Mouse (Mus musculus): ENCODE measurements around the gene Mast2. TPM values are rescaled to one million over a fixed set of nuclear protein-coding genes. Genes with fewer than 3 reads are reported as not detected.

Mast2 gene
- 7.7 and 8.8 TPM in 2 replicates for total RNA-seq (2015; ENCODE audit: low replicate concordance)
- total RNA-seq (2017; ENCODE audit: low replicate concordance): 15.5 and 16.5 TPM in 2 replicates

- peak; percentile 82 for ATAC-seq (replicated peaks; ENCODE audit: low FRiP score, poor library complexity, severe bottlenecking)
Measured at GRCm38 (mm10) chr4:116464126-116464981, at the start of gene Mast2. Gene Mast2 (minus strand): TSS chr4:116464183.

GRCm38 (mm10) chr4:116507425-116508218, 43.6 kb upstream of the Mast2 start, which contains the start of gene Ipp:
Gene Ipp (plus strand): TSS chr4:116507549.
- peak; percentile 98 for ATAC-seq (replicated peaks; ENCODE audit: low FRiP score, poor library complexity, severe bottlenecking)

- ATAC-seq (replicated peaks; ENCODE audit: low FRiP score, poor library complexity, severe bottlenecking): peak; percentile 48
Measured at GRCm38 (mm10) chr4:116506886-116507424, 43.0 kb upstream of the Mast2 start.

DNA sequence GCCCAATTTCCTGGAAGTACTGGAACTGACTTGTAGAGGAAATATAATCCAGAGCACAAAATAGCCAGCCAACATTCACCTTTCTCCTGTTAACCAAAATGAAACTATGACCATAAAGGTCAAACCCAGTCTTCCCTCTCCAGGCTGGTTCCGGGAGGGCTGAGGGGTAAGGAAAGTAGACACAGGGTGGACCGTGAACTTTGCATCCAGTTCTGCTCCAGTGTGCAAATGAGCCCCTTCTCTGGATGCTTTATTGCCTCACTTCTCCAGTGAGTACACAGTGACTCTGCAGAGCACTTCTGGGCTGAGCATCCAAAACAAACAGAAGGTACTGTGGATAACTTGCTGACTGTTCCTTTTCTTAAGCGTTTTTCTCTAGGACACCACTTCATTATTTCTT, 36.0 kb upstream of the Mast2 start:
- no peak for ATAC-seq (replicated peaks; ENCODE audit: low FRiP score, poor library complexity, severe bottlenecking)

DNA sequence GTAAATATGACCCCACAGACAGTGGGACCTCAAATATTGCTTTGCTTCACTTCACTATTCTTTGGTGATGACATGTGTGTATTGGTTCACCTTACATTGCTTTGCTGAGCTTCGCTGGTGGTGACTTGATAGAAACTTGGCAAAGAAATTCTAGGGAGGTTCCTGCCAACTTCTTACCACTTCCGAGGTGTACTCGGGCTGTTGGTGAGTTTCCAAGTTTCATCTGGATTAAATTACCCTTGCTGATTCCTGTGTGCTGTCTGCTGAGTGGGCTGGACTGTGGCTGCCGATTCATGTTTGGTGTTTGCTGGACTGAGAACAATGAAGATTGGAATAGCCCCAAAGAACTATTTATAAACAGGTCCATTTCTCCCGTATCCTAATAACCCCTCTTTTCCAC, 29.7 kb upstream of the Mast2 start:
- ATAC-seq (replicated peaks; ENCODE audit: low FRiP score, poor library complexity, severe bottlenecking): no peak

DNA sequence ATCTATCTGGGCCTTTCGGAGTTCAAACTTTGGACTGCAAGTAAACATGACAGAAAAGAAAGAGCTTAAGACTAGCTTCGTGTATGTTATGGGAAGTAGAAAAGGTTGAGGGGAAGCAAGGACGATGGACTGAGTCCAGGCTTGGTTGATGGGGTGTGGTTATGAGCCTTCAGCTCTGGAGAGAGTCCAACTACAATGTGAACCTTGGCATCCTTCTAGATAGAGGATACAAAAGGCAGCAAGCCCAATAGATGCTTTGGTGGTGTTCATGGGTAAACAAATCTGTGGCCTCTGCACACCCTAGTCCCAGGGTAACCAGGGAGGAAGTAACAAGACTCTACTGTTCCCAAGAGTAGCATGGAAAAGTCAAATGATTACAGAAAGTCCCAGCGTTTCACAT, 28.5 kb upstream of the Mast2 start:
- no peak for ATAC-seq (replicated peaks; ENCODE audit: low FRiP score, poor library complexity, severe bottlenecking)

- no peak for ATAC-seq (replicated peaks; ENCODE audit: low FRiP score, poor library complexity, severe bottlenecking)
Measured at GRCm38 (mm10) chr4:116491886-116492285, 27.9 kb upstream of the Mast2 start.

DNA sequence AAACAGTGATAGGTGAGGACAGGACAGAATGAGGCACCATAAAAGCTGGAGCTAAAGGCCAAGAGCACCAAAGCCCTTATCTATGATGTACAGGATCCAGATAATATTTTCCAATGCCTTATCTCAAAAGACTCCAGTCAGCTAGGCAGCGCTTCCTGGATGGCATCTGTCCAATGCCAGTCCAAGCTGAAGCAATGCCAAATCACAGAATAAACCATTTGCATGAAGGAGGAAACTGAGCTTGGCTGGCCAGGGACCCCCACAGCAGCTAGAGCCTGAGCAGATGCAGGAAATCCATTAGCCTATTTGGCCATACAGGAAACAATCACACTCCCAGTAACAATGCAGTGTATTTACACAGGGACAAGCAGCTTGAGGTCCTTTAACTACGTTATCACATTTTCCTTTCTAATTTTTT, 27.1 kb upstream of the Mast2 start:
- ATAC-seq (replicated peaks; ENCODE audit: low FRiP score, poor library complexity, severe bottlenecking): no peak

- no peak for ATAC-seq (replicated peaks; ENCODE audit: low FRiP score, poor library complexity, severe bottlenecking)
Measured at GRCm38 (mm10) chr4:116483476-116483875, 19.5 kb upstream of the Mast2 start.

- ATAC-seq (replicated peaks; ENCODE audit: low FRiP score, poor library complexity, severe bottlenecking): no peak
Measured at GRCm38 (mm10) chr4:116481322-116481721, 17.3 kb upstream of the Mast2 start.

DNA sequence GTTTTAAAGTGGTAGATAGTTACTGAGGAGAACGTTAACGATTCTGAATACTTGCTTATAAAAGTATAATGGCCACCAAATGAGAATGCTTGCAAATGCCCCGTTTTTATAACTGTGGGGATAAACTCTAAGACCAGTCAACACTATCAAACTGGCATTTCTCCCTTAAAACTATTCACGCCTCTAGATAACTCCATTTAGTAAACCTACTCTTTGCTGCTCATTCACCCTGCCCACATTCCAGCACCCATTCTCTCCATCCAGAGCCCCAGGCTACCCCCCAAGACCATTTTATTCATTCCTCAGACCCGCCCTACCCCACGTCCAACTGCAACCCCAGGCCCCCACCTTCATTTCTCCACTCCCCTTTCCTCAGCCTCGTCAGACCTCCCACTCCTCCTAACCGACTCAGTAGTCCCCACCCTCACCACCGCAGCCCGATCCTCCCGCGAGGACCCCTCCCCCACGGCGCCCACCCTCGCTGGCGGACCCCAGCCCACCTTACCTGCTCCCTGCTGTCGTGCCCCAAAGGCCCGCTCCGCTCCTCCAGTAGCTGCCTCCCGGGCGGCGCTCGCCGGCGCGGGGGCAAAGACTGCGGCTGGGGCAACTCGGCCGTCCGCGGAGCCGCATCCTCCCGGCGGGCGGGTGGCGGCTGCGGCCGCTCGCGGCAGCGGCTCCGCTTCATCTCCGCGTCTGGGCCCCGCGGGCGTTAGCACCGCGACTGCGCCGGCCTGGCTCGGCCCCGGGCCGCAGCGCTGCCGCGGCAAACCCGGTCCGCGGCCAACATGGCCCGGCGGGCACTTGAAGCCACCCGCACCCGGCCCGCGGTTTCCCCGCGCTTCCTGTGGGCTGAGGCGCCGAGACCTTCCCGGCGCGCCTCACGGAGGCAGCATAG, 505 bp downstream of the Mast2 start:
- ATAC-seq (replicated peaks; ENCODE audit: low FRiP score, poor library complexity, severe bottlenecking): peak; percentile 21

DNA sequence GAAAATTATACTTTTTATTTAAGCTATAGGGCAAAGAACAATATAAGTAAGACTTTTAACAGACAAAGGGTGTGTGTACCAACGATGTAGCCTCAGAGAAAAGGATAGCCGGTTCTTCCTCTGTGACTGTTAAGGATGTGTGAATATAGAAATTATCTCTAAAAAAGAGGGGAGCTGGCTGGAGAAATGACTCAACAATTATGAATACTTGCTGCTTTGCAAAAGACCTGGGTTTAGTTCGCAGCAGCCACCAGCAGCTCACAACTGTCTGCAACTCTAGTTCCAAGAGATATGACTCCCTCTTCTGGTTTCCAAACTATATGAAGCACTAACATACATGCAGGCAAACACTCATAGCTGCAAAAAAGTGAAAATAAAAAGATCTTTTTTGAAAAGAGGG, 2.0 kb downstream of the Mast2 start:
- no peak for ATAC-seq (replicated peaks; ENCODE audit: low FRiP score, poor library complexity, severe bottlenecking)

- ATAC-seq (replicated peaks; ENCODE audit: low FRiP score, poor library complexity, severe bottlenecking): no peak
Measured at GRCm38 (mm10) chr4:116451553-116451952, 12.4 kb downstream of the Mast2 start.

DNA sequence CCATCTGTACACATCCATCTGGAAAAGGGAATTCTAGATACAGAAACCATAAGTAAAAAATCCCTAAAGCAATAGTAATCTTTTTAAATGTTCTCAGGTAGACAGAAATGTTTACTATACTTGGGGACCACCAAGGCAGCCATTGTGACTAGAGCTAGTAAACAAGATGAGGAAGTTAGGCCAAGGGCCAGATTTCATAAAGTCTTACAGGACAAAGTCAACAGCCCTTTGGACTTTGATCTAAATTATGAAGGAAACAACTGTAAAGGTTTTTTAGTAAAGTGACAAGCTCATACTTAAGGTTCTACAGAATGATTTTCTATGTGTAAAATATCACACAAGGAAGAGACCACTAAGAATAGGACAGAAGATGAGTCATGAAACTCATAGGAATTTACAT, 14.0 kb downstream of the Mast2 start:
- ATAC-seq (replicated peaks; ENCODE audit: low FRiP score, poor library complexity, severe bottlenecking): no peak

GRCm38 (mm10) chr4:116448673-116449072, 15.3 kb downstream of the Mast2 start:
- ATAC-seq (replicated peaks; ENCODE audit: low FRiP score, poor library complexity, severe bottlenecking): peak; percentile 74; the same call in 1 of the 2 replicates

GRCm38 (mm10) chr4:116439383-116439782, 24.6 kb downstream of the Mast2 start:
- ATAC-seq (replicated peaks; ENCODE audit: low FRiP score, poor library complexity, severe bottlenecking): no peak

GRCm38 (mm10) chr4:116438561-116438960, 25.4 kb downstream of the Mast2 start:
- no peak for ATAC-seq (replicated peaks; ENCODE audit: low FRiP score, poor library complexity, severe bottlenecking)

- ATAC-seq (replicated peaks; ENCODE audit: low FRiP score, poor library complexity, severe bottlenecking): no peak; the same call in 1 of the 2 replicates
Measured at GRCm38 (mm10) chr4:116435626-116436025, 28.4 kb downstream of the Mast2 start.

GRCm38 (mm10) chr4:116422186-116422585, 41.8 kb downstream of the Mast2 start:
- ATAC-seq (replicated peaks; ENCODE audit: low FRiP score, poor library complexity, severe bottlenecking): no peak

Data from erythroblast, adult 5-6 weeks (primary cell).